Mouse (Mus musculus) stomach, postnatal 0 days (tissue): Measurements from ENCODE around the gene Pdpn.

Experiments used
- CTCF ChIP-seq: IDR thresholded peaks from 2 replicates; pipeline ENCODE4 v1.5.1; 2016; ENCODE audit warnings: antibody characterized with exemption, low read depth, mild to moderate bottlenecking, moderate library complexity
- EP300 ChIP-seq: optimal IDR thresholded peaks from 2 replicates; pipeline ENCODE3; 2016; ENCODE audit warnings: antibody characterized with exemption

- TF ChIP-seq CTCF (no peak), EP300 (no peak)
These were observed 58.1 kb downstream of the Pdpn start for GRCm38 (mm10) chr4:143241294-143241693.
